Mouse (Mus musculus) intestine, embryonic 15.5 days (tissue): ENCODE measurements around the gene Samd5. TPM values are rescaled to one million over a fixed set of nuclear protein-coding genes. Genes with fewer than 3 reads are reported as not detected.

Experiments
- ATAC-seq: fragments of 200-750 bp; cut with Nextera tagmentation; 2 replicates; pipeline ENCODE4 v1.8.0; 2017; ENCODE audit warnings: moderate TSS enrichment, moderate library complexity
- H3K27ac ChIP-seq: fragments of 300-500 bp; sonication (generic); 2 replicates; pipeline ENCODE4 v1.5.1; 2015; ENCODE audit warnings: mild to moderate bottlenecking, inconsistent platforms
- H3K27me3 ChIP-seq: fragments of 300-500 bp; sonication (generic); replicated peaks from 2 replicates; pipeline ENCODE4 v1.6.1; 2015; ENCODE audit warnings: inconsistent platforms
- H3K36me3 ChIP-seq: fragments of 300-500 bp; sonication (generic); 2 replicates; pipeline ENCODE4 v1.6.1; 2015; ENCODE audit warnings: inconsistent platforms
- H3K4me1 ChIP-seq: fragments of 300-500 bp; sonication (generic); replicated peaks from 2 replicates; pipeline ENCODE4 v1.6.1; 2015; ENCODE audit warnings: inconsistent platforms
- H3K4me2 ChIP-seq: fragments of 300-500 bp; sonication (generic); replicated peaks from 2 replicates; pipeline ENCODE4 v1.6.1; 2015; ENCODE audit warnings: mild to moderate bottlenecking, inconsistent platforms
- H3K4me3 ChIP-seq: fragments of 300-500 bp; sonication (generic); replicated peaks from 2 replicates; pipeline ENCODE4 v1.5.1; 2015; ENCODE audit warnings: inconsistent platforms
- H3K9ac ChIP-seq: fragments of 300-500 bp; sonication (generic); 2 replicates; pipeline ENCODE4 v1.6.1; 2015; ENCODE audit warnings: inconsistent platforms
- H3K9me3 ChIP-seq: fragments of 300-500 bp; sonication (generic); 2 replicates; pipeline ENCODE4 v1.6.1; 2016; ENCODE audit warnings: inconsistent platforms
- WGBS: fragments of 180-500 bp; shearing (Covaris S2); methylation state at CpG from one replicate; pipeline ENCODE4 v1.1.7; 2015; 5-methylcytosine and 5-hydroxymethylcytosine counted together
- polyA plus RNA-seq: library from polyadenylated mRNA; unstranded; fragments of >200 nt; fragmentation: Nextera tagmentation; extraction: Ambion mirVana; gene quantifications from 2 replicates; pipeline ENCODE4 v1.2.1, GENCODE M21; 2015

Samd5 gene
- polyA plus RNA-seq, 1 experiment from 2014 or later, result 7.1 TPM

- Histone ChIP-seq H3K4me3 (no peak overlapping the region), H3K4me1 (peaks cover 21% of the 10 kb centered on the region; the same call in 1 of the 2 replicates), H3K36me3 (no peaks in the 10 kb centered on the region), H3K27ac (no peak overlapping the region), H3K27me3 (no peaks in the 10 kb centered on the region; the same call in 1 of the 2 replicates), H3K9ac (no peak overlapping the region), H3K4me2 (no peak overlapping the region), H3K9me3 (no peaks in the 10 kb centered on the region)
- ATAC-seq, result no peak
- 36% methylated on average over 5 of the region's 5 CpGs for WGBS
Measured at GRCm38 (mm10) chr10:9678071-9678470, 3.1 kb upstream of the Samd5 start.

- ATAC-seq, result peak; percentile 57
- Histone ChIP-seq H3K9me3 (no peaks in the 10 kb centered on the region), H3K9ac (0 out of 2 replicates have a peak overlapping the region, but pooled peaks have one; percentile 32), H3K4me3 (no peak overlapping the region; the same call in 1 of the 2 replicates), H3K36me3 (no peaks in the 10 kb centered on the region), H3K4me1 (peaks cover 21% of the 10 kb centered on the region; the same call in 1 of the 2 replicates), H3K4me2 (peak overlapping the region; percentile 94), H3K27ac (no peak overlapping the region), H3K27me3 (no peaks in the 10 kb centered on the region; the same call in 1 of the 2 replicates)
- WGBS, result 3% methylated on average over 17 of the region's 17 CpGs
Measured at GRCm38 (mm10) chr10:9676886-9677285, 1.9 kb upstream of the Samd5 start.

- no peak for ATAC-seq
- Histone ChIP-seq H3K27me3 (no peaks in the 10 kb centered on the region; the same call in 1 of the 2 replicates), H3K4me2 (peak overlapping the region; percentile 94), H3K36me3 (no peaks in the 10 kb centered on the region), H3K9ac (0 out of 2 replicates have a peak overlapping the region, but pooled peaks have one; percentile 62), H3K9me3 (no peaks in the 10 kb centered on the region), H3K27ac (no peak overlapping the region), H3K4me1 (peaks cover 21% of the 10 kb centered on the region; the same call in 1 of the 2 replicates), H3K4me3 (no peak overlapping the region)
- WGBS, result 11% methylated on average over 7 of the region's 7 CpGs
Measured at GRCm38 (mm10) chr10:9676418-9676786, 1.4 kb upstream of the Samd5 start.

- H3K36me3 ChIP-seq, result no peaks in the 10 kb centered on the region
- peak overlapping the region; percentile 65 for H3K27ac ChIP-seq
- H3K27me3 ChIP-seq, result no peaks in the 10 kb centered on the region; the same call in 1 of the 2 replicates
- H3K4me2 ChIP-seq, result peak overlapping the region; percentile 94
- peaks cover 21% of the 10 kb centered on the region; the same call in 1 of the 2 replicates for H3K4me1 ChIP-seq
- peak; percentile 27 for ATAC-seq
- peak overlapping the region; percentile 62 for H3K9ac ChIP-seq
- H3K4me3 ChIP-seq, result peak overlapping the region; percentile 76
- WGBS, result 9% methylated on average over 36 of the region's 36 CpGs
- no peaks in the 10 kb centered on the region for H3K9me3 ChIP-seq
Measured at GRCm38 (mm10) chr10:9675550-9676417, 776 bp upstream of the Samd5 start.

GRCm38 (mm10) chr10:9673276-9673675 lies 1.7 kb downstream of the Samd5 start:
- Histone ChIP-seq H3K27ac (no peak overlapping the region), H3K4me1 (peaks cover 21% of the 10 kb centered on the region; the same call in 1 of the 2 replicates), H3K36me3 (no peaks in the 10 kb centered on the region), H3K4me3 (peak overlapping the region; percentile 76), H3K27me3 (no peaks in the 10 kb centered on the region; the same call in 1 of the 2 replicates), H3K4me2 (peak overlapping the region; percentile 94), H3K9me3 (no peaks in the 10 kb centered on the region), H3K9ac (no peak overlapping the region)
- ATAC-seq, result no peak

GRCm38 (mm10) chr10:9672751-9673150 lies 2.3 kb downstream of the Samd5 start:
- Histone ChIP-seq H3K9me3 (no peaks in the 10 kb centered on the region), H3K9ac (no peak overlapping the region), H3K4me3 (0 out of 2 replicates have a peak overlapping the region, but pooled peaks have one; percentile 76), H3K4me1 (peaks cover 17% of the 10 kb centered on the region; the same call in 1 of the 2 replicates), H3K27me3 (no peaks in the 10 kb centered on the region; the same call in 1 of the 2 replicates), H3K4me2 (peak overlapping the region; percentile 94), H3K27ac (no peak overlapping the region), H3K36me3 (no peaks in the 10 kb centered on the region)
- 84% methylated on average over 5 of the region's 5 CpGs for WGBS
- no peak for ATAC-seq

GRCm38 (mm10) chr10:9670351-9670750 lies 4.7 kb downstream of the Samd5 start:
- Histone ChIP-seq H3K4me3 (no peak overlapping the region), H3K27ac (no peak overlapping the region), H3K27me3 (no peaks in the 10 kb centered on the region), H3K4me2 (no peak overlapping the region), H3K9ac (no peak overlapping the region), H3K36me3 (no peaks in the 10 kb centered on the region), H3K9me3 (no peaks in the 10 kb centered on the region), H3K4me1 (0 out of 2 replicates have a peak, but pooled peaks cover 4% of the 10 kb centered on the region)
- 86% methylated on average over 6 of the region's 6 CpGs for WGBS
- ATAC-seq, result no peak

GRCm38 (mm10) chr10:9668791-9669190 lies 6.2 kb downstream of the Samd5 start:
- Histone ChIP-seq H3K4me3 (no peak overlapping the region), H3K4me1 (0 out of 2 replicates have a peak, but pooled peaks cover 4% of the 10 kb centered on the region), H3K9ac (no peak overlapping the region), H3K4me2 (no peak overlapping the region), H3K36me3 (no peaks in the 10 kb centered on the region), H3K27me3 (no peaks in the 10 kb centered on the region), H3K9me3 (no peaks in the 10 kb centered on the region), H3K27ac (no peak overlapping the region)
- 80% methylated on average over 4 of the region's 4 CpGs for WGBS
- no peak for ATAC-seq

GRCm38 (mm10) chr10:9652946-9653345 lies 22.1 kb downstream of the Samd5 start:
- no peak overlapping the region for H3K9ac ChIP-seq
- peaks cover 11% of the 10 kb centered on the region; the same call in 1 of the 2 replicates for H3K4me1 ChIP-seq
- H3K9me3 ChIP-seq, result no peaks in the 10 kb centered on the region
- no peak for ATAC-seq
- no peak overlapping the region for H3K27ac ChIP-seq
- H3K27me3 ChIP-seq, result no peaks in the 10 kb centered on the region
- 87% methylated on average over 5 of the region's 5 CpGs for WGBS
- H3K4me2 ChIP-seq, result no peak overlapping the region
- no peaks in the 10 kb centered on the region for H3K36me3 ChIP-seq
- H3K4me3 ChIP-seq, result no peak overlapping the region

GRCm38 (mm10) chr10:9650050-9650825 lies 24.8 kb downstream of the Samd5 start:
- peak overlapping the region; percentile 32; the same call in 1 of the 2 replicates for H3K27ac ChIP-seq
- peaks cover 14% of the 10 kb centered on the region; the same call in 1 of the 2 replicates for H3K4me1 ChIP-seq
- no peaks in the 10 kb centered on the region for H3K27me3 ChIP-seq
- no peaks in the 10 kb centered on the region for H3K36me3 ChIP-seq
- WGBS, result 33% methylated on average over 6 of the region's 6 CpGs
- no peak overlapping the region for H3K4me3 ChIP-seq
- no peaks in the 10 kb centered on the region for H3K9me3 ChIP-seq
- no peak overlapping the region for H3K4me2 ChIP-seq
- no peak overlapping the region for H3K9ac ChIP-seq
- ATAC-seq, result no peak

- Histone ChIP-seq H3K4me3 (no peak overlapping the region), H3K9ac (no peak overlapping the region), H3K4me2 (no peak overlapping the region), H3K9me3 (no peaks in the 10 kb centered on the region), H3K27ac (no peak overlapping the region), H3K4me1 (peaks cover 14% of the 10 kb centered on the region; the same call in 1 of the 2 replicates), H3K27me3 (no peaks in the 10 kb centered on the region), H3K36me3 (no peaks in the 10 kb centered on the region)
- 48% methylated on average over 2 of the region's 2 CpGs for WGBS
- ATAC-seq, result no peak
Measured at GRCm38 (mm10) chr10:9648464-9648863, 26.5 kb downstream of the Samd5 start.

GRCm38 (mm10) chr10:9647741-9648140 lies 27.3 kb downstream of the Samd5 start:
- H3K27me3 ChIP-seq, result no peaks in the 10 kb centered on the region
- no peak overlapping the region for H3K4me2 ChIP-seq
- 72% methylated on average over 6 of the region's 6 CpGs for WGBS
- no peak overlapping the region for H3K9ac ChIP-seq
- H3K4me3 ChIP-seq, result no peak overlapping the region
- no peak for ATAC-seq
- H3K9me3 ChIP-seq, result no peaks in the 10 kb centered on the region
- no peak overlapping the region for H3K27ac ChIP-seq
- H3K4me1 ChIP-seq, result peaks cover 14% of the 10 kb centered on the region; the same call in 1 of the 2 replicates
- H3K36me3 ChIP-seq, result no peaks in the 10 kb centered on the region
